Mouse (Mus musculus): ENCODE measurements around the gene Dync2li1. TPM values are rescaled to one million over a fixed set of nuclear protein-coding genes. Genes with fewer than 3 reads are reported as not detected.

The Dync2li1 gene
- total and polyA plus RNA-seq, 3 experiments, result 0.08 TPM; not detected in 2

DNA sequence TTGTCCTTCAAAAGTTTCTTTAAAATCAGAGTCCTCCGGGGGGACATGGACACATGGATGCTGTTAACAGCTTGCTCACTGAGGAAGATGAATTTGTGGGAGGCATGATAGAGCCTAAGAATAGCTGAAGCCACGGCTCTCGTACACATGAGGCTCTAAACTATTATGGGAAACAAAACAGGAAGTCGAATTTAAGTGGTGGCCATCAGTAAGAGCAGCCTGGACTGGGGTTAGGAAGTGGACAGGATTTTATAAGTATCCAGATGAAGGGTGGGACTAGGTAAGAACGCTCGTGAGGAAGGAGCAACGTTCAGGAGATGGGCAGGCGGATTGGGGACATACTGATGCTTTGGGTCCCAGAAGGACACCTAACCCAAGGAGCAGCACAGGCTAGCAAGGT is 47.0 kb upstream of the Dync2li1 start:
- no peak overlapping the region for H3K27ac ChIP-seq (ENCODE audit: control insufficient read depth, low read depth, low read length)
- TF ChIP-seq TAL1 (IDR thresholded peaks at IDR 0.05; ENCODE audit: low read length), result no peak
- TF ChIP-seq TCF12 (IDR thresholded peaks at IDR 0.05; ENCODE audit: low read depth, low read length), result no peak
- TF ChIP-seq ZKSCAN1 (IDR thresholded peaks at IDR 0.05; ENCODE audit: low read depth, low read length), result no peak
- TF ChIP-seq MAZ (IDR thresholded peaks at IDR 0.05; ENCODE audit: low read depth, low read length), result no peak
- TF ChIP-seq CTCF (IDR thresholded peaks at IDR 0.05 in 2 of 3, conservative IDR thresholded peaks at IDR 0.05 in 1 of 3; ENCODE audit: control insufficient read depth in 1 of 3, insufficient read depth in 1 of 3, low read depth in 2 of 3, low read length in 3 of 3, poor library complexity in 1 of 3, severe bottlenecking in 1 of 3), result no peak
- TF ChIP-seq POLR2AphosphoS5 (IDR thresholded peaks at IDR 0.05; ENCODE audit: borderline replicate concordance, low read depth, low read length), result no peak
- no peak for TF ChIP-seq SIN3A (IDR thresholded peaks at IDR 0.05; ENCODE audit: low read length)
- TF ChIP-seq HCFC1 (IDR thresholded peaks at IDR 0.05; ENCODE audit: low read depth, low read length), result no peak
- no peak for TF ChIP-seq KAT2A (conservative IDR thresholded peaks at IDR 0.05; ENCODE audit: low read depth, low read length)
- no peak for TF ChIP-seq POLR2A (IDR thresholded peaks at IDR 0.05; ENCODE audit: control insufficient read depth in 1 of 2, insufficient read depth in 1 of 2, low read depth in 1 of 2, low read length in 2 of 2, poor library complexity in 1 of 2)
- no peak for TF ChIP-seq ZMIZ1 (IDR thresholded peaks at IDR 0.05; ENCODE audit: low read depth, low read length)
- TF ChIP-seq CHD2 (IDR thresholded peaks at IDR 0.05; ENCODE audit: low read length), result no peak
- TF ChIP-seq ZC3H11A (IDR thresholded peaks at IDR 0.05; ENCODE audit: low read depth, low read length), result no peak
- no peak for TF ChIP-seq POLR2AphosphoS2 (IDR thresholded peaks at IDR 0.05; ENCODE audit: low read length)
- TF ChIP-seq BHLHE40 (IDR thresholded peaks at IDR 0.05; ENCODE audit: borderline replicate concordance, low read depth, low read length), result no peak
- no peak for TF ChIP-seq TBP (IDR thresholded peaks at IDR 0.05; ENCODE audit: low read depth, low read length)
- no peak for TF ChIP-seq NELFE (IDR thresholded peaks at IDR 0.05; ENCODE audit: low read depth, low read length)
- TF ChIP-seq MAFK (IDR thresholded peaks at IDR 0.05; ENCODE audit: borderline replicate concordance, low read depth, low read length), result no peak
- TF ChIP-seq GABPA (IDR thresholded peaks at IDR 0.05; ENCODE audit: low read depth, low read length), result no peak
- H3K9ac ChIP-seq (ENCODE audit: control insufficient read depth, low read depth, low read length, poor library complexity, severe bottlenecking), result no peak overlapping the region

DNA sequence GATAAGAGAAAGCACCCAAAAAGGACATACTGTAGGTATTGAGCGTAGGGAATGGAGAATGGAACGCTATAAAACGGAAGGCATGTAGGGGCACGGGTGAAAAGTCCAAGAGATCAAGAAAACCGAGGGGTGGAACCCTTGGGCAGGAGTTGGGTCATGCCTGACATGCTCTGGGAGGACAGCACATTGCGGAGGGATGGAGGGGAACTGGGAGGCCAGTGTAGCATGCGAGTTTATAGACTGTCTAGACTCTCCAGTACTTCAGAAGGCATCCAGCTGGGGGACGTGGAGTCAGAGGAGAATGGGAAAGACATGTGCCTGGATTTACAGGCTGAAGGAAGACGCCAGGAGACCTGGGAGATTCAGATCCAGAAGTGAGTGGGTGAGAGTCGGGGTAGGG is 46.5 kb upstream of the Dync2li1 start:
- Histone ChIP-seq H3K27ac (ENCODE audit: control insufficient read depth, low read depth, low read length) (no peak overlapping the region), H3K4me1 (ENCODE audit: control insufficient read depth in 1 of 2, insufficient read depth in 2 of 2, low read length in 2 of 2) (no peaks in the 10 kb centered on the region), H3K27me3 (ENCODE audit: control insufficient read depth in 1 of 2, insufficient read depth in 2 of 2, low read length in 2 of 2) (peaks cover 0 to 5% of the 10 kb centered on the region in 2 experiments; a peak in 3 of 4 replicates), H3K9me3 (replicated peaks; ENCODE audit: insufficient read depth, low read length) (no peaks in the 10 kb centered on the region), H3K4me3 (ENCODE audit: control insufficient read depth in 1 of 2, insufficient read depth in 1 of 2, low read depth in 2 of 2, low read length in 2 of 2) (no peak overlapping the region), H3K79me2 (ENCODE audit: control insufficient read depth, insufficient read depth, low read length, poor library complexity) (no peaks in the 10 kb centered on the region), H3K36me3 (ENCODE audit: control insufficient read depth in 1 of 2, insufficient read depth in 2 of 2, low read length in 2 of 2) (no peaks in the 10 kb centered on the region), H3K9ac (ENCODE audit: control insufficient read depth, low read depth, low read length, poor library complexity, severe bottlenecking) (no peak overlapping the region)
- DNase-seq (ENCODE audit: low read depth, low spot score), result no peak
- TF ChIP-seq UBTF (IDR thresholded peaks at IDR 0.05; ENCODE audit: borderline replicate concordance, insufficient read depth, low read depth, low read length) (no peak), SIN3A (IDR thresholded peaks at IDR 0.05; ENCODE audit: low read length) (no peak), CHD2 (IDR thresholded peaks at IDR 0.05; ENCODE audit: low read length) (no peak), E2F4 (IDR thresholded peaks at IDR 0.05; ENCODE audit: borderline replicate concordance, low read depth, low read length) (no peak), USF1 (IDR thresholded peaks at IDR 0.05; ENCODE audit: low read depth, low read length) (no peak), ZNF384 (IDR thresholded peaks at IDR 0.05; ENCODE audit: low read depth, low read length) (no peak), GABPA (IDR thresholded peaks at IDR 0.05; ENCODE audit: low read depth, low read length) (no peak), NELFE (IDR thresholded peaks at IDR 0.05; ENCODE audit: low read depth, low read length) (no peak), HCFC1 (IDR thresholded peaks at IDR 0.05; ENCODE audit: low read depth, low read length) (no peak), CTCF (IDR thresholded peaks at IDR 0.05 in 2 of 3, conservative IDR thresholded peaks at IDR 0.05 in 1 of 3; ENCODE audit: control insufficient read depth in 1 of 3, insufficient read depth in 1 of 3, low read depth in 2 of 3, low read length in 3 of 3, poor library complexity in 1 of 3, severe bottlenecking in 1 of 3) (no peak), MAFK (IDR thresholded peaks at IDR 0.05; ENCODE audit: borderline replicate concordance, low read depth, low read length) (no peak), TBP (IDR thresholded peaks at IDR 0.05; ENCODE audit: low read depth, low read length) (no peak), GATA1 (IDR thresholded peaks at IDR 0.05; ENCODE audit: low read depth, low read length) (no peak)

More for the DNA sequence above, 47.0 kb upstream of the Dync2li1 start:
- Histone ChIP-seq H3K27me3 (ENCODE audit: control insufficient read depth in 1 of 2, insufficient read depth in 2 of 2, low read length in 2 of 2) (peaks cover 0 to 5% of the 10 kb centered on the region in 2 experiments; a peak in 3 of 4 replicates), H3K79me2 (ENCODE audit: control insufficient read depth, insufficient read depth, low read length, poor library complexity) (no peaks in the 10 kb centered on the region), H3K36me3 (ENCODE audit: control insufficient read depth in 1 of 2, insufficient read depth in 2 of 2, low read length in 2 of 2) (no peaks in the 10 kb centered on the region), H3K4me1 (ENCODE audit: control insufficient read depth in 1 of 2, insufficient read depth in 2 of 2, low read length in 2 of 2) (no peaks in the 10 kb centered on the region), H3K9me3 (replicated peaks; ENCODE audit: insufficient read depth, low read length) (no peaks in the 10 kb centered on the region), H3K4me3 (ENCODE audit: control insufficient read depth in 1 of 2, insufficient read depth in 1 of 2, low read depth in 2 of 2, low read length in 2 of 2) (no peak overlapping the region)
- no peak for DNase-seq (ENCODE audit: low read depth, low spot score)

Measured in MEL (cell line).